Mouse (Mus musculus): ENCODE measurements around the gene Hibch. TPM values are rescaled to one million over a fixed set of nuclear protein-coding genes. Genes with fewer than 3 reads are reported as not detected.
"Not testable (repeated sequence)": the region's sequence is repeated elsewhere in the genome, so short reads cannot be mapped to it uniquely, and the experiment has no call there.

Gene Hibch
- polyA plus RNA-seq, 1 experiment from 2014 or later, result 31.4 TPM

GRCm38 (mm10) chr1:52808456-52808855 lies 36.3 kb upstream of the Hibch start:
- Histone ChIP-seq H3K4me2 (ENCODE audit: low read length) (no peak overlapping the region), H3K4me1 (ENCODE audit: control insufficient read depth, insufficient read depth, low read length) (no peaks in the 10 kb centered on the region), H3K27me3 (ENCODE audit: control insufficient read depth, insufficient read depth, low read depth, low read length) (no peaks in the 10 kb centered on the region), H3K4me3 (ENCODE audit: low read depth, low read length) (no peak overlapping the region), H3K9me3 (replicated peaks; ENCODE audit: control insufficient read depth, low read length, poor library complexity, severe bottlenecking) (no peaks in the 10 kb centered on the region), H3K27ac (ENCODE audit: low read length) (no peak overlapping the region), H3K9ac (ENCODE audit: low read depth, low read length) (no peak overlapping the region), H3K36me3 (ENCODE audit: control insufficient read depth, insufficient read depth, low read length) (peaks cover 4% of the 10 kb centered on the region; the same call in 1 of the 2 replicates)
- no peak for ATAC-seq
- 92% methylated on average over 6 of the region's 6 CpGs for WGBS

GRCm38 (mm10) chr1:52816232-52816891 lies 28.4 kb upstream of the Hibch start:
- no peaks in the 10 kb centered on the region for H3K9me3 ChIP-seq (replicated peaks; ENCODE audit: control insufficient read depth, low read length, poor library complexity, severe bottlenecking)
- peak; percentile 34 for ATAC-seq
- peak overlapping the region; percentile 77 for H3K4me2 ChIP-seq (ENCODE audit: low read length)
- no peaks in the 10 kb centered on the region for H3K36me3 ChIP-seq (ENCODE audit: control insufficient read depth, insufficient read depth, low read length)
- H3K27ac ChIP-seq (ENCODE audit: low read length), result peak overlapping the region; percentile 96
- peaks cover 24% of the 10 kb centered on the region for H3K4me1 ChIP-seq (ENCODE audit: control insufficient read depth, insufficient read depth, low read length)
- H3K9ac ChIP-seq (ENCODE audit: low read depth, low read length), result peak overlapping the region; percentile 99
- peak overlapping the region; percentile 80 for H3K4me3 ChIP-seq (ENCODE audit: low read depth, low read length)
- WGBS, result 57% methylated on average over 13 of the region's 13 CpGs
- no peaks in the 10 kb centered on the region for H3K27me3 ChIP-seq (ENCODE audit: control insufficient read depth, insufficient read depth, low read depth, low read length)

GRCm38 (mm10) chr1:52816910-52817812 lies 27.6 kb upstream of the Hibch start, which contains the start of gene Inpp1:
TSS of gene Inpp1 (minus strand) at chr1:52817688.
- peak within 1 kb of the TSS; percentile 77 for H3K4me2 ChIP-seq (ENCODE audit: low read length)
- H3K4me1 ChIP-seq (ENCODE audit: control insufficient read depth, insufficient read depth, low read length), result peaks cover 24% of the 10 kb centered on the region
- H3K36me3 ChIP-seq (ENCODE audit: control insufficient read depth, insufficient read depth, low read length), result no peaks in the 10 kb centered on the region
- under 1% methylated on average over 58 of the region's 59 CpGs for WGBS
- peak within 1 kb of the TSS; percentile 96 for H3K27ac ChIP-seq (ENCODE audit: low read length)
- H3K9me3 ChIP-seq (replicated peaks; ENCODE audit: control insufficient read depth, low read length, poor library complexity, severe bottlenecking), result no peaks in the 10 kb centered on the region
- ATAC-seq, result peak; percentile 95
- peak within 1 kb of the TSS; percentile 80 for H3K4me3 ChIP-seq (ENCODE audit: low read depth, low read length)
- peak within 1 kb of the TSS; percentile 99 for H3K9ac ChIP-seq (ENCODE audit: low read depth, low read length)
- no peaks in the 10 kb centered on the region for H3K27me3 ChIP-seq (ENCODE audit: control insufficient read depth, insufficient read depth, low read depth, low read length)

- Histone ChIP-seq H3K4me3 (ENCODE audit: low read depth, low read length) (peak overlapping the region; percentile 80), H3K4me1 (ENCODE audit: control insufficient read depth, insufficient read depth, low read length) (peaks cover 24% of the 10 kb centered on the region), H3K27me3 (ENCODE audit: control insufficient read depth, insufficient read depth, low read depth, low read length) (no peaks in the 10 kb centered on the region), H3K36me3 (ENCODE audit: control insufficient read depth, insufficient read depth, low read length) (no peaks in the 10 kb centered on the region), H3K9ac (ENCODE audit: low read depth, low read length) (peak overlapping the region; percentile 99), H3K27ac (ENCODE audit: low read length) (peak overlapping the region; percentile 96), H3K9me3 (replicated peaks; ENCODE audit: control insufficient read depth, low read length, poor library complexity, severe bottlenecking) (no peaks in the 10 kb centered on the region), H3K4me2 (ENCODE audit: low read length) (peak overlapping the region; percentile 77)
- no peak for ATAC-seq
- 4% methylated on average over 7 of the region's 7 CpGs for WGBS
Measured at GRCm38 (mm10) chr1:52817813-52818147, 26.9 kb upstream of the Hibch start.

- H3K9ac ChIP-seq (ENCODE audit: low read depth, low read length), result no peak overlapping the region
- no peak for ATAC-seq
- no peaks in the 10 kb centered on the region for H3K9me3 ChIP-seq (replicated peaks; ENCODE audit: control insufficient read depth, low read length, poor library complexity, severe bottlenecking)
- H3K4me2 ChIP-seq (ENCODE audit: low read length), result no peak overlapping the region
- H3K36me3 ChIP-seq (ENCODE audit: control insufficient read depth, insufficient read depth, low read length), result no peaks in the 10 kb centered on the region
- no peaks in the 10 kb centered on the region for H3K27me3 ChIP-seq (ENCODE audit: control insufficient read depth, insufficient read depth, low read depth, low read length)
- 91% methylated on average over 3 of the region's 3 CpGs for WGBS
- H3K4me3 ChIP-seq (ENCODE audit: low read depth, low read length), result no peak overlapping the region
- no peaks in the 10 kb centered on the region for H3K4me1 ChIP-seq (ENCODE audit: control insufficient read depth, insufficient read depth, low read length)
- H3K27ac ChIP-seq (ENCODE audit: low read length), result no peak overlapping the region
Measured at GRCm38 (mm10) chr1:52839099-52839498, 5.6 kb upstream of the Hibch start.

- ATAC-seq, result peak; percentile 41
- Histone ChIP-seq H3K27me3 (ENCODE audit: control insufficient read depth, insufficient read depth, low read depth, low read length) (no peaks in the 10 kb centered on the region), H3K36me3 (ENCODE audit: control insufficient read depth, insufficient read depth, low read length) (no peaks in the 10 kb centered on the region), H3K27ac (ENCODE audit: low read length) (peak overlapping the region; percentile 85; the same call in 1 of the 2 replicates), H3K4me3 (ENCODE audit: low read depth, low read length) (peak overlapping the region; percentile 64), H3K9ac (ENCODE audit: low read depth, low read length) (peak overlapping the region; percentile 80), H3K4me1 (ENCODE audit: control insufficient read depth, insufficient read depth, low read length) (peaks cover 6% of the 10 kb centered on the region; the same call in 1 of the 2 replicates), H3K9me3 (replicated peaks; ENCODE audit: control insufficient read depth, low read length, poor library complexity, severe bottlenecking) (no peaks in the 10 kb centered on the region), H3K4me2 (ENCODE audit: low read length) (peak overlapping the region; percentile 59)
- 21% methylated on average over 3 of the region's 3 CpGs for WGBS
Measured at GRCm38 (mm10) chr1:52844354-52844753, 375 bp upstream of the Hibch start.

GRCm38 (mm10) chr1:52846556-52846955 lies 1.8 kb downstream of the Hibch start:
- Histone ChIP-seq H3K4me2 (ENCODE audit: low read length) (no peak overlapping the region), H3K4me3 (ENCODE audit: low read depth, low read length) (no peak overlapping the region), H3K27me3 (ENCODE audit: control insufficient read depth, insufficient read depth, low read depth, low read length) (no peaks in the 10 kb centered on the region), H3K27ac (ENCODE audit: low read length) (no peak overlapping the region), H3K9me3 (replicated peaks; ENCODE audit: control insufficient read depth, low read length, poor library complexity, severe bottlenecking) (no peaks in the 10 kb centered on the region), H3K36me3 (ENCODE audit: control insufficient read depth, insufficient read depth, low read length) (no peaks in the 10 kb centered on the region), H3K9ac (ENCODE audit: low read depth, low read length) (no peak overlapping the region), H3K4me1 (ENCODE audit: control insufficient read depth, insufficient read depth, low read length) (peaks cover 6% of the 10 kb centered on the region; the same call in 1 of the 2 replicates)
- 95% methylated on average over 4 of the region's 4 CpGs for WGBS
- ATAC-seq, result no peak

- Histone ChIP-seq H3K27ac (ENCODE audit: low read length) (no peak overlapping the region), H3K36me3 (ENCODE audit: control insufficient read depth, insufficient read depth, low read length) (no peaks in the 10 kb centered on the region), H3K9me3 (replicated peaks; ENCODE audit: control insufficient read depth, low read length, poor library complexity, severe bottlenecking) (no peaks in the 10 kb centered on the region), H3K4me3 (ENCODE audit: low read depth, low read length) (no peak overlapping the region), H3K9ac (ENCODE audit: low read depth, low read length) (no peak overlapping the region), H3K27me3 (ENCODE audit: control insufficient read depth, insufficient read depth, low read depth, low read length) (no peaks in the 10 kb centered on the region), H3K4me2 (ENCODE audit: low read length) (no peak overlapping the region), H3K4me1 (ENCODE audit: control insufficient read depth, insufficient read depth, low read length) (peaks cover 6% of the 10 kb centered on the region; the same call in 1 of the 2 replicates)
- no peak for ATAC-seq
- 83% methylated on average over 4 of the region's 4 CpGs for WGBS
Measured at GRCm38 (mm10) chr1:52849422-52849821, 4.7 kb downstream of the Hibch start.

- H3K36me3 ChIP-seq (ENCODE audit: control insufficient read depth, insufficient read depth, low read length); H3K9me3 ChIP-seq (replicated peaks; ENCODE audit: control insufficient read depth, low read length, poor library complexity, severe bottlenecking); H3K4me2 ChIP-seq (ENCODE audit: low read length); H3K9ac ChIP-seq (ENCODE audit: low read depth, low read length); H3K4me1 ChIP-seq (ENCODE audit: control insufficient read depth, insufficient read depth, low read length); H3K27me3 ChIP-seq (ENCODE audit: control insufficient read depth, insufficient read depth, low read depth, low read length); H3K27ac ChIP-seq (ENCODE audit: low read length); H3K4me3 ChIP-seq (ENCODE audit: low read depth, low read length): not testable (repeated sequence)
- no CpG with 5 or more reads among the region's 1 CpGs for WGBS
- ATAC-seq, result 0 out of 2 replicates have a peak, but pooled peaks have one; percentile 11
Measured at GRCm38 (mm10) chr1:52854029-52854428, 9.3 kb downstream of the Hibch start.

All from midbrain, embryonic 16.5 days (tissue).